Mouse (Mus musculus) retina, postnatal 1 day (tissue): ENCODE results near the gene Rinl.

Source experiments
- DNase-seq: peaks from one replicate; pipeline ENCODE4 v3.0.0-alpha.2; 2012

The Rinl gene

GRCm38 (mm10) chr7:28825686-28826401 lies 37.1 kb downstream of the Rinl start:
- DNase-seq: no peak

- DNase-seq: no peak
Observed at GRCm38 (mm10) chr7:28826402-28826772, 37.6 kb downstream of the Rinl start.

- no peak for DNase-seq
Observed at GRCm38 (mm10) chr7:28827338-28827737, 38.6 kb downstream of the Rinl start.

- DNase-seq: no peak
Observed at GRCm38 (mm10) chr7:28829821-28830220, 41.1 kb downstream of the Rinl start.

GRCm38 (mm10) chr7:28830981-28831380 lies 42.2 kb downstream of the Rinl start:
- DNase-seq: no peak

GRCm38 (mm10) chr7:28831411-28832125 lies 42.8 kb downstream of the Rinl start:
- no peak for DNase-seq

GRCm38 (mm10) chr7:28832137-28832536 lies 43.4 kb downstream of the Rinl start:
- no peak for DNase-seq

- DNase-seq: no peak
Observed at GRCm38 (mm10) chr7:28833723-28834347, 45.1 kb downstream of the Rinl start, which contains the start of gene Lgals4. TSS of gene Lgals4 (plus strand) at chr7:28833854.

- no peak for DNase-seq
Observed at GRCm38 (mm10) chr7:28836936-28837335, 48.2 kb downstream of the Rinl start.

GRCm38 (mm10) chr7:28838331-28838730 lies 49.6 kb downstream of the Rinl start:
- no peak for DNase-seq

GRCm38 (mm10) chr7:28847273-28847672 lies 58.5 kb downstream of the Rinl start:
- DNase-seq: no peak
